Mouse (Mus musculus) liver, embryonic 12.5 days (tissue): ENCODE measurements around the gene Plekhm2. TPM values are rescaled to one million over a fixed set of nuclear protein-coding genes. Genes with fewer than 3 reads are reported as not detected.

Source experiments
- ATAC-seq: fragments of 200-750 bp; cut with Nextera tagmentation; 2 replicates; pipeline ENCODE4 v1.8.0; 2017; ENCODE audit warnings: moderate number of reproducible peaks, mild to moderate bottlenecking, moderate library complexity
- H3K27ac ChIP-seq: fragments of 300-500 bp; sonication (generic); 2 replicates; pipeline ENCODE4 v1.5.1; 2016; ENCODE audit warnings: mild to moderate bottlenecking
- H3K27me3 ChIP-seq: fragments of 300-500 bp; sonication (generic); replicated peaks from 2 replicates; pipeline ENCODE4 v1.6.1; 2016; ENCODE audit warnings: mild to moderate bottlenecking, moderate library complexity
- H3K36me3 ChIP-seq: fragments of 300-500 bp; sonication (generic); 2 replicates; pipeline ENCODE4 v1.6.1; 2016; ENCODE audit warnings: mild to moderate bottlenecking, moderate library complexity
- H3K4me1 ChIP-seq: fragments of 300-500 bp; sonication (generic); 2 replicates; pipeline ENCODE4 v1.6.1; 2016
- H3K4me2 ChIP-seq: fragments of 300-500 bp; sonication (generic); 2 replicates; pipeline ENCODE4 v1.6.1; 2016; ENCODE audit warnings: mild to moderate bottlenecking, moderate library complexity
- H3K4me3 ChIP-seq: fragments of 300-500 bp; sonication (generic); 2 replicates; pipeline ENCODE4 v1.5.1; 2016; ENCODE audit warnings: mild to moderate bottlenecking, moderate library complexity
- H3K9ac ChIP-seq: fragments of 300-500 bp; sonication (generic); 2 replicates; pipeline ENCODE4 v1.6.1; 2016; ENCODE audit warnings: mild to moderate bottlenecking, moderate library complexity
- H3K9me3 ChIP-seq: fragments of 300-500 bp; sonication (generic); replicated peaks from 2 replicates; pipeline ENCODE4 v1.6.1; 2016; ENCODE audit warnings: mild to moderate bottlenecking, moderate library complexity
- WGBS: fragments of 180-500 bp; shearing (Covaris S2); methylation state at CpG from one replicate; pipeline ENCODE4 v1.1.7; 2016; ENCODE audit not compliant: insufficient replicate concordance; 5-methylcytosine and 5-hydroxymethylcytosine counted together
- polyA plus RNA-seq: library from polyadenylated mRNA; unstranded; fragments of >200 nt; fragmentation: Nextera tagmentation; extraction: Ambion mirVana; gene quantifications from 2 replicates; pipeline ENCODE4 v1.2.1, GENCODE M21; 2016

Gene Plekhm2
- polyA plus RNA-seq, 1 experiment from 2014 or later: 1.9 TPM

DNA sequence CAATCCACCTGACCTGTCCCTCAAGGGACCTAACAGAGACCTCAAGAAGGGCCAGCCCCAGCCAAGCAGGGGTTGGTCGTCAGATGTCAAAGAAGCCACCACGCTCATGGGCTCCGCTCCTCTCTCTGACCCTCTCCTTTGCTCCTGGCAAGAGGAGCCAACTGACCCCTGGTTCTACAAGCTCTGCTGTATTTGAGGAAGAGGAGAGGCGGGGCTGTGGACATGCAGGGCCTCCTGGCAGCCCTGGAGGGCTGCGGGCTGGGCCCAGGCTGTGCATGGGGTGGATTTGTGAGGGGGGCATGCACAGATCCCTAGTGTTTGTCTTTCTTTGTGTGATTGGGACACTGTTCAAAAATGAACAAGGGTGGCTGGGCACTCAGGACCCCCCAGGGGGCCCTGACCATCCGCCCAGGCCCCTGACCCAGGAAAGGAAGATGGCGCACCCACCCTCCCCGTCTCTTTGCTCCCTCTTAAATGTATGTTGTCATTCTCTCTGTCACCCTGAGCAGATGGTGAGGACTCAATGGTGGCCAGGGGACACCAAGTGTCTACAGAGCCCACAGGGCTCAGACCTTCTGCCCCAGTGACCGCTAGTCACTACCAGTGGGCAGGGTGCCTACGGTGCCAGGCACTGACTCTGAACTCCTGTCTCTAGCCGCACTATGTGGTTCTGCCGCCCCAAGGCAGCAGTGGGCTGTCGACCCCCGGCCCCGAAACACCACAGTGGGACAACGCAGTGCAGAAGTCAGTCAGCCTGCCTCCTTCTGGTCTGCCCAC lies 38.7 kb downstream of the Plekhm2 start:
- no peaks in the 10 kb centered on the region for H3K27me3 ChIP-seq
- ATAC-seq: no peak
- WGBS: 81% methylated on average over 16 of the region's 16 CpGs
- H3K4me1 ChIP-seq: peaks cover 24% of the 10 kb centered on the region
- H3K4me2 ChIP-seq: no peak overlapping the region
- no peak overlapping the region for H3K4me3 ChIP-seq
- no peak overlapping the region for H3K27ac ChIP-seq
- no peak overlapping the region for H3K9ac ChIP-seq
- H3K36me3 ChIP-seq: peaks cover 48% of the 10 kb centered on the region
- no peaks in the 10 kb centered on the region for H3K9me3 ChIP-seq

DNA sequence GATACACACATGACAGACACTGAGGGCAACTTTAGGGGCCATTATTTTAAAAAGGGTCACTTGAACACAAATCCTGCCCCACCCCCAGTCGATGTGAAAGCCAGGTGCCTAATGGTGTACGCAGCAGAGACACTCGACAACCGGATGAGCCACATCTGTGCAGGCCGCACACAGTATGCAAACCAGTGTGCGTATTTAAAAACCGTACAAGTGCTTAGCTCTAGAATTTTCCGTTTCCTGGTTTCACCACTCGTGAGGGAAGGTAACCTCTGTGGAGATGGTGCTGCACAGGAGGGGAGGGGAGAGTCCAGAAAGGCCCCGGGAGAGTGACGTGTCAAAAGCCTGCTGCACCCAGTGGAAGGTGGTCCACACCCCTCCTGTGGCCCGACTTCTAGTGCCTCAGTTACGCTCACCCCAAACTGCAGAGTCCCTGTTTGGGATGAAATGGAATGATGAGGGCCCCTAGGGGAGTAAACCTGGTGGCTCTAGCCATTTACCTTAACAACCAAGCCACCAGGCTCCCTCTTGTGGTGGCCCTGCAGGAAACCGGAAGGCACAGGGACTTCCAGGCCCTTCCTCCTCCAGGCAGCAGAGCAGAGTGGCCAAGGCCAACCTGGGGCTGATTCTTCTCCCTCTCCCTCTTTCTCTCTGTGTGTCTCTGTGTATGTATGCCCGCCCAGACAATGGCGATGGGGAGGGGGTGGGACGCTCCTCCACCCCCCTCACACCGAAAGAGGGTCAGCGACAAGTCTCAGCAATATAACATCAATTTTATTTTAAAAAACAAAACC lies 39.5 kb downstream of the Plekhm2 start:
- peaks cover 40% of the 10 kb centered on the region for H3K36me3 ChIP-seq
- H3K4me2 ChIP-seq: no peak overlapping the region
- H3K4me1 ChIP-seq: peaks cover 24% of the 10 kb centered on the region
- 63% methylated on average over 19 of the region's 19 CpGs for WGBS
- ATAC-seq: no peak
- no peak overlapping the region for H3K27ac ChIP-seq
- no peak overlapping the region for H3K9ac ChIP-seq
- H3K9me3 ChIP-seq: no peaks in the 10 kb centered on the region
- H3K4me3 ChIP-seq: no peak overlapping the region
- H3K27me3 ChIP-seq: no peaks in the 10 kb centered on the region

DNA sequence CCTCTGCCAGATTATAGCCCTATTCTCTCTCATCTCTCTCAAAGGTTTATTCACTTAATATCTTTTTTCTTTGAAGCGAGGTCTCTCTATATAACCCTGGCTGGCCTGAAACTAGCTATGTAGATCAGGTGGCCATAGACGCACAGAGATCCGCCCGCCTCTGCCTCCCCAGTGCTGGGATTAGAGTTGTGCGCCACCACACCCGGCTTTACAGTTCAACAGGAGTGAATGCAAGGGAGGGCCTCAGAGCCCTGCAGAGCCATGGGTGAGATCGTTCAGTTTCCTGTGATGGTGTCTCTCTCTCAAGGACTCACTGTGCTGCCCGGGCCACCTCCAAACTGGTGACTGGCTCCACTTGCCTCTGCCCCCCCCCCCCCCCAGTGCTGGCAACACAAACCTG lies 40.6 kb downstream of the Plekhm2 start:
- peaks cover 29% of the 10 kb centered on the region for H3K36me3 ChIP-seq
- H3K9me3 ChIP-seq: no peaks in the 10 kb centered on the region
- H3K27ac ChIP-seq: no peak overlapping the region
- no peak for ATAC-seq
- H3K27me3 ChIP-seq: no peaks in the 10 kb centered on the region
- no peak overlapping the region for H3K4me2 ChIP-seq
- H3K4me3 ChIP-seq: no peak overlapping the region
- H3K9ac ChIP-seq: no peak overlapping the region
- H3K4me1 ChIP-seq: peaks cover 24% of the 10 kb centered on the region
- 61% methylated on average over 8 of the region's 8 CpGs for WGBS

DNA sequence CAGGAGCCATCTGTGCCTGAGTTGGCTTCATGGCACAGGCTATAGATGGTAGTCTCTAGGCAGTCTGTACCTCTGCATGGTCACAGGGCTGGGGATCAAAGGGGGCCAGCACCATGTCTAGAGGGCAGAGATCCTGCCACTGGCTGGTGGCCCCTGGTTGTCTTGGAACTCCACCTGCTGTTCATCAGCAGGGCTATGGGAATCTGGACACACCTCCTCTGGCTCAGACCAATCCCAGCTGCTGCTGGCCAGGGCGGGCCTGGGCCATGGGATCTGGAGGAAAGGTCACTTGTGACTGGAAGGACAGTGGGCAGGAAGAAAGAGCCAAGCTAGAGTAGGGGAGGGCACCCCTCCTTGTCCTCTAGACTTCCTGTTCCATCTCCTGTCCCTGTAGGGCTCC lies 41.0 kb downstream of the Plekhm2 start, which contains the start of gene Slc25a34:
Gene Slc25a34 (minus strand): TSS at position 156 of the 400 bp plus-strand sequence.
- peak; percentile 58 for ATAC-seq
- Histone ChIP-seq H3K4me3 (no peak within 1 kb of the TSS), H3K9ac (no peak within 1 kb of the TSS), H3K27me3 (no peaks in the 10 kb centered on the region), H3K4me2 (no peak within 1 kb of the TSS), H3K4me1 (peaks cover 29% of the 10 kb centered on the region), H3K9me3 (no peaks in the 10 kb centered on the region), H3K36me3 (peaks cover 25% of the 10 kb centered on the region), H3K27ac (no peak within 1 kb of the TSS)
- WGBS: 39% methylated on average over 1 of the region's 1 CpGs

DNA sequence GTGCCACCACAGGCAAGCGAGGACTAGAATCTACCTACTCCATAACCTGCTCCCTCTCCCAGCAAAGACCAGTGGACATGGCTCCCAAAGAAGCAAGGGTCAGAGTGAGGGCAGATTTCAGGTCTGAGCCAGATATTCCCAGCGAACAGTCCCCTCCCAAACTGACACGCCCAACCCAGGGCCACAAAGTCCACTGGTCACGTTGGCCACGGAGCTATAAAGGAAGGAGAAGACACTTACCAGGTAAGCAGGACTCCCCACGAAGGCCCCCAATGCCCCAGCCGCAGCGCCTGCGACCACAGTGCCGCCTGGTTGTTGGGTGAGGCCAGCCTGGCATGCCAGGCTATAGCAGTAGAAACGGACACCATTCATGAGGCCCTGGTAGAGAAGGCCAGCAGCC lies 41.7 kb downstream of the Plekhm2 start:
- Histone ChIP-seq H3K27ac (no peak overlapping the region), H3K9me3 (no peaks in the 10 kb centered on the region), H3K4me3 (no peak overlapping the region), H3K4me1 (peaks cover 33% of the 10 kb centered on the region), H3K36me3 (peaks cover 18% of the 10 kb centered on the region), H3K4me2 (no peak overlapping the region), H3K27me3 (no peaks in the 10 kb centered on the region; the same call in 1 of the 2 replicates), H3K9ac (no peak overlapping the region)
- 76% methylated on average over 11 of the region's 11 CpGs for WGBS
- ATAC-seq: no peak

DNA sequence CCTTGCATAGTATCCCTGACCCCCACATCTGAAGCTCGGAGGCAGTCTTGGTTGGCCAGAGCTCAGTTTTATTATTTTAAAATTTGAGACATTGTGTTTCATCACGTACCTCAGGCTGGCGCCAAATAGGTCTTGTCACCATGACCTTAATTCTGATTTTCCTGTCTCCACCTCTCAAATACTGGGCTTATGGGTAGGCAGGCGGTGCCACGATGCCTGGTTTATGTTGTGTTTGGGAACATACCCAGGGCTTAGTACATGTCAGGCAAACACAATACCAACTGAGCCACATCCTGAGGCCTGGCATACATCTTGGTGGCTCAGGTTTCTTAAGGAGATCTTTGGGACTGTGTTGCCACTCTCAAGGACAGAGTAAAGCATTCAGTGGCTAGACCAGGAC lies 42.1 kb downstream of the Plekhm2 start:
- no peak for ATAC-seq
- H3K4me2 ChIP-seq: no peak overlapping the region
- H3K9me3 ChIP-seq: no peaks in the 10 kb centered on the region
- no peak overlapping the region for H3K9ac ChIP-seq
- H3K36me3 ChIP-seq: peaks cover 14% of the 10 kb centered on the region
- H3K4me3 ChIP-seq: no peak overlapping the region
- H3K27ac ChIP-seq: no peak overlapping the region
- peaks cover 4% of the 10 kb centered on the region for H3K27me3 ChIP-seq
- WGBS: 71% methylated on average over 5 of the region's 5 CpGs
- H3K4me1 ChIP-seq: peaks cover 37% of the 10 kb centered on the region

DNA sequence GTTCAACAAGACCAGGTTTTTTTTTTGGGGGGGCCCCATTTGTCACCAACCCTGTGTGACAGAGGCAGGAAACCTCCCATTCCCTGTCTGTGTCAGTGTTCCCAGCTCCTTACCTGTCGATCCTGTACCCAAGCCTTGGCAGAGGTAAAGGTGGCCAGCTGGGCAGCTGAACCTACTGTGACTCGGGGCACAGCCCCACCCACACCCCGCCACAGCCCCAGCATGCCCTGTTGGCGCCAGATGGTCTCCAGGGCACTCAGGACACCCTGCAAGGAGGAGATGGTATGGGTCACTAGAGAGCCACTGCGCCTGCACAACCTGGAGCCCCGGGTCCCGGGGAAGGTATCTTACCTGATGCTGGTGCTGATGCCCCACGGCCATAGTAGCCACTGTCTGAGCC lies 42.6 kb downstream of the Plekhm2 start:
- Histone ChIP-seq H3K4me2 (no peak overlapping the region), H3K9me3 (no peaks in the 10 kb centered on the region), H3K9ac (no peak overlapping the region), H3K27ac (no peak overlapping the region), H3K4me1 (peaks cover 40% of the 10 kb centered on the region), H3K36me3 (peaks cover 11% of the 10 kb centered on the region), H3K27me3 (peaks cover 8% of the 10 kb centered on the region), H3K4me3 (no peak overlapping the region)
- ATAC-seq: no peak
- 75% methylated on average over 8 of the region's 8 CpGs for WGBS

DNA sequence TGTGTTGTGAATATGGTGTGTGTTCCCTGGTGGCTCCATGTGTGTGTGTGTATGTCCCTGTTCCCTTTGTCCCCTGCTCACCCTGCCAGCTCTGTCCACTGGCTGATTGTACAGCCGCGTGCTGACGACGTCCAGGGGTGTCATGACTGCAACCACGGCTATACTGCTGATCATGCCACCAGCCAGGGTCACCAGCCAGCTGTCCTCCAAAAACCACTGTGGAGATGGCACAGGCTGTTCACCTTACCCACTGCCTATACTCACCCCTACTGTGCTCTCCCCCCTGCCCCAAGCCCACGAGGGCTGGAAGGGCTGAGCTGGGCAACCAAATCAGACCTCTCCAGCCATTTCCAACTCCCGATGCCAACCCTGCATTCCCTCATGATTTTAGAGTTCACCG lies 43.4 kb downstream of the Plekhm2 start:
- no peak overlapping the region for H3K27ac ChIP-seq
- H3K36me3 ChIP-seq: peaks cover 5% of the 10 kb centered on the region
- H3K4me3 ChIP-seq: no peak overlapping the region
- H3K9me3 ChIP-seq: no peaks in the 10 kb centered on the region
- H3K27me3 ChIP-seq: peaks cover 16% of the 10 kb centered on the region
- peaks cover 40% of the 10 kb centered on the region for H3K4me1 ChIP-seq
- no peak overlapping the region for H3K9ac ChIP-seq
- no peak for ATAC-seq
- WGBS: 72% methylated on average over 8 of the region's 8 CpGs
- no peak overlapping the region for H3K4me2 ChIP-seq

DNA sequence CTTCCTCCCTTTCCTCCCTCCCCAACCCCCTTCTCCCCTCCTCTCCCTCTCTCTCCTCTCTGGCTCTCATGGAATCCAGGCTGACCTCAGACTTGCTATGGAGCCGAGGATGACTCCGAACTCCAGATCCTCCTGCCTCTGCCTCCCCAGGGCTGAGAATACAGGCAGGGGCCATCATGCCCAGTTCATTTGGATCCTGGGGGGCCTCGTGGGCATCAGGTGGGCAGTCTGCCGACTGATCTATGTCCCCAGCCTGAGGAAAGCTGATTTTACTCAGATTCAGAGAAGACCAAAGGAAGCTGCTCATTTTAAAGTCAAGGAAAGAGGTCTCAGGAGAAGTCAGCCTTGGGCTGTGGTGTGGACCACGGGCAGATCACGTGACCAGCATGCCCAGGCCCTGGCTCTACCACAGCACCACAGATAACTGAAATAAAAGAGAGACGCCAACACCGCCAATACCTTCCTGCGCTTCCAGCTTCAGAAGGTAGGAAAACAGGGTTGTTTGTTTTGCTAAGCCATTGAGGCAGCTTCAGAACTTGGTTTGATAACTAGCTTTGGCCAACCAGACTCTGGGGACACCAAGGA lies 45.3 kb downstream of the Plekhm2 start:
- no peaks in the 10 kb centered on the region for H3K9me3 ChIP-seq
- ATAC-seq: no peak
- H3K27me3 ChIP-seq: peaks cover 19% of the 10 kb centered on the region
- H3K9ac ChIP-seq: no peak overlapping the region
- H3K4me2 ChIP-seq: no peak overlapping the region
- H3K36me3 ChIP-seq: no peaks in the 10 kb centered on the region
- WGBS: 64% methylated on average over 9 of the region's 9 CpGs
- H3K27ac ChIP-seq: no peak overlapping the region
- H3K4me3 ChIP-seq: no peak overlapping the region
- H3K4me1 ChIP-seq: peaks cover 29% of the 10 kb centered on the region

DNA sequence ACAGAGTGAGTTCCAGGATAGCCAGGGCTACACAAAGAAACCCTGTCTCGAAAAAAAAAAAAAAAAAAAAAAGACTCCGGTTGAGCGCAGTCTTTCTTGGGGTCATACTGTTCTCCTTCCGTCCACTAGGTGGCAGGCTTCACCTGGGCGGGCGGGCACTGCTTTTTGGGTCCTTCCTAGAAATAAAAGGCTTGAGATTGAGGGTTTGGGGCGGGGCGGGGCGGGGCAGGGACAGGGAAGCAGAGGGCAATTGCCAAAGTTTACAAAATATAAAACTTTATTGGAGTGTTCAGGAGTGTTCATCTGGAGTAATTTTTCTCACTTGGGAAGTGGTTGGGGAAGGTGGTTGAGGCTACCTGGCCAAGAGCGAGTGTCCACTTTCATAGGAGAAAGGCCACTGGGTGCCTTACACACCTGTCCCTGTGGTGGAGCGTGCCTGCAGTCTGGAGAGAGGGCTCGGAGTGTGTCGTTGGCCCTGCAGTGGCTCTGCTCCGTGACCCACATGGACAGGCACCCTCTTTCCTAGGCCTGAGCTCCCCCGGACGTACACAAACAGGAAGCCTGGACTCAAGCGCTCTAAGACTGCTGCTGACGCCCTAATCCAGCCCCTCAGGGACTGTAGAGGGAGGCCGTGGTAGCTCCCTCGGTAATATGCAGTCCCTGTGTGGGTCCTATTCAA lies 46.0 kb downstream of the Plekhm2 start, which contains the start of gene Tmem82:
Gene Tmem82 (minus strand): TSS at position 69 of the 679 bp plus-strand sequence.
- Histone ChIP-seq H3K36me3 (no peaks in the 10 kb centered on the region), H3K4me3 (peak within 1 kb of the TSS; percentile 47), H3K27ac (no peak within 1 kb of the TSS), H3K4me2 (peak within 1 kb of the TSS; percentile 75), H3K9ac (peak within 1 kb of the TSS; percentile 10; the same call in 1 of the 2 replicates), H3K27me3 (peaks cover 19% of the 10 kb centered on the region), H3K4me1 (peaks cover 22% of the 10 kb centered on the region), H3K9me3 (no peaks in the 10 kb centered on the region)
- WGBS: 23% methylated on average over 20 of the region's 20 CpGs
- ATAC-seq: no peak

DNA sequence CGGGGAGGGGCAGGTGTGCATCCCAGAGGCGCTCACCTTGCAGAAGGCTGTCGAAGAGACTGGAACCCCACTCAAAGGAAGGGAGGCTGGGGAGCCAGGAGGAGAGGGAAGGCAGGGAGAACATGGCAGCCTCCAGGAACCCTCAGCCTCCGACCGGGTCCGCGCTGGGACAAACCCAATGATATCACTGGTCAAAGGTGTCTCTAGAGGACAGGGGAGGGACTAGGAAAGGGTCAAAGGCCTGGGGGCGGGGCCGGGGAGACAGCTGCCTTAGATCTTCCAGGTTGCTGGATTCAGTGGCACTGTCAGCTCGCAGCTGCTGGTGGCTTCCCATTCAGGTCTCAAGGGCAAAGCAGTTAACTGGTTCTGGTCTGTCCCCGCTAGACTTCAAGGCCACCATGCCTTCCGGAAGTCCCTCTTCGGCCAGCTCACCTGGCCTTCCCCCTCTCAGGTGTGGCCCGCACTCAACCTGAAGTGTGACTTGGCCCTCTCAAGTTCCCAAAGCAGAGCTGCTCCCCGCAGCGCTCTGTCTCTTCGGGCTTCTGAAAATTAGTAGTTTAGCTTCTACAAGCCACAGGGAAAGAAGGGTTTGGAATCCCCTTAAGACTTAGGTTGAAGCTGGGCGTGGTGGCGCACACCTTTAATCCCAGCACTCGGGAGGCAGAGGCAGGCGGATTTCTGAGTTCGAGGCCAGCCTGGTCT lies 46.7 kb downstream of the Plekhm2 start:
- peak overlapping the region; percentile 47 for H3K4me3 ChIP-seq
- H3K27me3 ChIP-seq: peaks cover 19% of the 10 kb centered on the region
- 9% methylated on average over 22 of the region's 22 CpGs for WGBS
- peak overlapping the region; percentile 75 for H3K4me2 ChIP-seq
- no peaks in the 10 kb centered on the region for H3K9me3 ChIP-seq
- peaks cover 15% of the 10 kb centered on the region for H3K4me1 ChIP-seq
- H3K9ac ChIP-seq: peak overlapping the region; percentile 10; the same call in 1 of the 2 replicates
- peak; percentile 20; the same call in 1 of the 2 replicates for ATAC-seq
- no peak overlapping the region for H3K27ac ChIP-seq
- H3K36me3 ChIP-seq: no peaks in the 10 kb centered on the region
